Mouse (Mus musculus) liver, adult 2 months (tissue): ENCODE results near the gene Tekt2.

ENCODE experiments used
- CTCF ChIP-seq: fragments of 200-500 bp; IDR thresholded peaks from 2 replicates; pipeline ENCODE4 v1.5.1; 2011; ENCODE audit warnings: low read depth, low read length, control low read depth
- POLR2A ChIP-seq: fragments of 200-500 bp; IDR thresholded peaks from 2 replicates; pipeline ENCODE4 v1.6.1; 2011; ENCODE audit warnings: low read length, control low read depth; ENCODE audit not compliant: insufficient read depth; ENCODE audit errors: extremely low read depth

DNA sequence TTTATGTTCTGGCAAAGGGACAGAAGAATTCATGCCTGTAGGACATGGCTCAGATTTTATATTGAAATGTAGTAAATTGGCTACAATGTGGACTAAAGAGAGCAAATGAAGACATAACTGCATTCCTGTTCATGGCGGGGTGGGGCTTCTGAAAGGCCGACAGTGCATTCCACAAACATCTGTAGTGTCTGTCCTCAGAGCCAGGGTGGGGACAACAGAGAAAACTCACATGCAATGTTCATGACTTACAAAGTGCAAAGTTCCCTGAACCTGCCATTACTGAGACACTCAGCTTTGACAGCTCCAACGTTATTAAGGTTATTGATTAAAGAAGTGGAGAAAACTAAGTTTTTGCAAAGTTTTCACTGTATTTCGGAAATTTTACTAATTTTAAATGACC, 18.0 kb upstream of the Tekt2 start:
- TF ChIP-seq POLR2A: no peak
- TF ChIP-seq CTCF: no peak
